Mouse (Mus musculus) liver, adult 2 months (tissue): ENCODE measurements at regions not wholly inside any gene's neighbourhood (a gene's known extent, or its start where the extent isn't known, plus 50 kb on each side); places are given as distances from the start of the nearest gene placed in this dataset.
A peak's percentile ranks its signal among the peaks of the same experiment; 100 is the strongest.

ENCODE experiments used
- DNase-seq: peaks from one replicate; pipeline ENCODE4 v3.0.0-alpha.2; 2011; ENCODE audit warnings: low read depth, low spot score; ENCODE audit errors: extremely low read depth
- H3K27ac ChIP-seq: fragments of 200-500 bp; replicated peaks from 2 replicates; pipeline ENCODE4 v1.5.1; 2012; ENCODE audit warnings: low read depth, mild to moderate bottlenecking, control low read depth, inconsistent platforms, low read length; ENCODE audit not compliant: insufficient read depth
- H3K27me3 ChIP-seq: fragments of 200-500 bp; 2 replicates; pipeline ENCODE4 v1.6.1; 2012; ENCODE audit warnings: mild to moderate bottlenecking, moderate library complexity, low read length, inconsistent platforms; ENCODE audit not compliant: control insufficient read depth, insufficient read depth
- H3K36me3 ChIP-seq: fragments of 200-500 bp; 2 replicates; pipeline ENCODE4 v1.6.1; 2012; ENCODE audit warnings: low read length, inconsistent platforms; ENCODE audit not compliant: control insufficient read depth, insufficient read depth
- H3K4me1 ChIP-seq: fragments of 200-500 bp; 2 replicates; pipeline ENCODE4 v1.6.1; 2011; ENCODE audit warnings: low read length; ENCODE audit not compliant: control insufficient read depth, insufficient read depth
- H3K4me3 ChIP-seq: fragments of 200-500 bp; 2 replicates; pipeline ENCODE4 v1.5.1; 2011; ENCODE audit warnings: low read depth, mild to moderate bottlenecking, control low read depth, low read length, moderate library complexity; ENCODE audit not compliant: insufficient read depth
- H3K79me2 ChIP-seq: fragments of 200-500 bp; 2 replicates; pipeline ENCODE4 v1.6.1; 2012; ENCODE audit warnings: inconsistent platforms, mild to moderate bottlenecking, low read length, moderate library complexity; ENCODE audit not compliant: control insufficient read depth, insufficient read depth
- H3K9ac ChIP-seq: fragments of 200-500 bp; 2 replicates; pipeline ENCODE4 v1.6.1; 2012; ENCODE audit warnings: low read depth, mild to moderate bottlenecking, control low read depth, inconsistent platforms, low read length
- CTCF ChIP-seq: fragments of 200-500 bp; IDR thresholded peaks from 2 replicates; pipeline ENCODE4 v1.5.1; 2011; ENCODE audit warnings: low read depth, low read length, control low read depth
- POLR2A ChIP-seq: fragments of 200-500 bp; IDR thresholded peaks from 2 replicates; pipeline ENCODE4 v1.6.1; 2011; ENCODE audit warnings: low read length, control low read depth; ENCODE audit not compliant: insufficient read depth; ENCODE audit errors: extremely low read depth
- WGBS: fragments of 180-500 bp; shearing (Covaris S2); methylation state at CpG from one replicate; pipeline ENCODE4 v1.1.7; 2018; 5-methylcytosine and 5-hydroxymethylcytosine counted together

DNA sequence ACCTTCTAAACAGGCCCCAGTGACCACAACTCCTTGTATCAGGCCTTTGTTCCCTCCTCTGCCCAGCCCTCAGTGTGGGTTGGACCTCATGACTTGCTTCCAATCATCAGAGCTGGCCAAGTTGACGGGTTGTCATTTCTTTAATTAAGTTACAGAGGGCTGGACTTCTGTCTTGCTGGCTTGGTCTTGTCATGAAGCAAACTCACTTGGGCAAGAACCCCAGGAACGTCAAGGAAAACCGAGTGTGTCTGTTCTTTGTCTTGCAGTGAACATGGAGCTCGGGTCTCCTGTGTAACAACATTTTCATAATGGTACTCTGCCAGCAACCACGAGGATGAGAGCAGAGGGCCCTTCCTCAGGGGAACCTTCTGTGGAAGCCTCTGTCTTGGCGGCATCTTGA, 107.3 kb upstream of the Lrig1 start:
- Histone ChIP-seq H3K27me3 (no peaks in the 10 kb centered on the region), H3K4me1 (no peaks in the 10 kb centered on the region), H3K27ac (no peak overlapping the region), H3K9ac (no peak overlapping the region), H3K4me3 (no peak overlapping the region), H3K36me3 (no peaks in the 10 kb centered on the region), H3K79me2 (no peaks in the 10 kb centered on the region)
- DNase-seq, result no peak
- 87% methylated on average over 6 of the region's 6 CpGs for WGBS
- no peak for TF ChIP-seq POLR2A
- TF ChIP-seq CTCF, result no peak

DNA sequence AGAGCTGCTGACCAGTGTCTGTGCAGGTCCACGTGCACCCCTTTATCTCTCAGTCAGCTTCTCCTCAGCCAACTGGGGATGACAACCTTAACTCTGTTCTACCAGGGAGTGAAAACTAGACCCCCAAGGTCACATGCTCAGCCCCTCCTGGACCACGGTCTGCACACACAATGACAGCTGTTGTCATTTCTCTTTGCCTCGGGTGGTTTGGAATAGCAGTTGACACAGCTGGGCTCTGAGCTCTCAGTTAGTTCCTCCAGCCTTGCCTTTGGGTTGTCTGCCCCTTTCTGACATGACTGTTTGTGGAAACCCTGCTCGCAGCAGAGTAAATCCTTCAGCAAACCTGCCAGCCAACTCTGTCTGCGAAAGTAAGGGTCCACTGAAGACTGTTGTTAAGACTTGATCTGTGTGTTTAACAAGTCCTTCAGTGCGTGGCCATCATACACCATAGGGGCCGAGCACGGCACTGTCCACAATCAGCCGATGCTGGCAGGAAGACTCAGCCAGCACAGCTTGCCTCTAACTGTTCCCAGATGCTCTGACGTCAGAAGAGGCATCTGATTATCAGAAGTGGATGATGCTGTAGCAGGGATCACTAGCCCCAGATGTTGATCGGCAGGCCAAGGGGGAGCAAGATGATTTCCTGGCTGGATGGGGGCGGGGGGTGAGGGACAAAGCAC, 106.7 kb upstream of the Lrig1 start:
- TF ChIP-seq POLR2A (no peak), CTCF (no peak)
- Histone ChIP-seq H3K4me1 (no peaks in the 10 kb centered on the region), H3K79me2 (no peaks in the 10 kb centered on the region), H3K9ac (no peak overlapping the region), H3K27ac (no peak overlapping the region), H3K27me3 (no peaks in the 10 kb centered on the region), H3K36me3 (no peaks in the 10 kb centered on the region), H3K4me3 (no peak overlapping the region)
- 85% methylated on average over 12 of the region's 12 CpGs for WGBS
- no peak for DNase-seq

DNA sequence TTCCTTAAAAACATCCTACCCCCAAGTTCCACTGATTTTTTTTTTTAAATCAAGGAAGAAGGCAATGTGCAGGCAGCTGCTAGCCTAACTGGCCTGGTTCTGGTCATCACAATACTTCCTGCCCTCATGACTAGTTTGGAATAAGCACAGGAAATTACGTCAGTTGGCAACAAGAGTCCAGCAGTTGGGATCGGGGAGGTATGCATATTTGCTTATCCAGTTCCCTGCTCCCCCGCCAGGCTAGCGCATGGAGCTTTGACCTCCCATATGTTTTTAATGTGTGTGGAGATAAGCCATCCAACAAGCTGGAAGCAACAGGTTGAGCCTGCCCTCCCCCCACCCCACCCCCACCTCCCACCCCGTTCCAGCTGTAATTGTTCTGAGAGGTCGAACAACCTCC, 105.7 kb upstream of the Lrig1 start:
- no peak overlapping the region for H3K4me3 ChIP-seq
- no peaks in the 10 kb centered on the region for H3K79me2 ChIP-seq
- H3K36me3 ChIP-seq, result no peaks in the 10 kb centered on the region
- H3K9ac ChIP-seq, result no peak overlapping the region
- H3K27ac ChIP-seq, result no peak overlapping the region
- H3K27me3 ChIP-seq, result no peaks in the 10 kb centered on the region
- peak; percentile 13 for DNase-seq
- H3K4me1 ChIP-seq, result no peaks in the 10 kb centered on the region
- 48% methylated on average over 6 of the region's 6 CpGs for WGBS
- TF ChIP-seq POLR2A (no peak), CTCF (no peak)

GRCm38 (mm10) chr6:94804284-94804815, 104.4 kb upstream of the Lrig1 start:
- Histone ChIP-seq H3K79me2 (no peaks in the 10 kb centered on the region), H3K27ac (no peak overlapping the region), H3K4me1 (no peaks in the 10 kb centered on the region), H3K4me3 (no peak overlapping the region), H3K27me3 (no peaks in the 10 kb centered on the region), H3K36me3 (no peaks in the 10 kb centered on the region), H3K9ac (no peak overlapping the region)
- TF ChIP-seq CTCF, result no peak
- TF ChIP-seq POLR2A, result no peak
- 33% methylated on average over 10 of the region's 10 CpGs for WGBS
- DNase-seq, result peak; percentile 73

- Histone ChIP-seq H3K4me3 (no peak overlapping the region), H3K36me3 (no peaks in the 10 kb centered on the region), H3K79me2 (no peaks in the 10 kb centered on the region), H3K4me1 (no peaks in the 10 kb centered on the region), H3K9ac (no peak overlapping the region), H3K27me3 (no peaks in the 10 kb centered on the region), H3K27ac (no peak overlapping the region)
- WGBS, result 82% methylated on average over 12 of the region's 12 CpGs
- no peak for DNase-seq
- no peak for TF ChIP-seq POLR2A
- no peak for TF ChIP-seq CTCF
Measured at GRCm38 (mm10) chr6:94801039-94801438, 101.1 kb upstream of the Lrig1 start.

DNA sequence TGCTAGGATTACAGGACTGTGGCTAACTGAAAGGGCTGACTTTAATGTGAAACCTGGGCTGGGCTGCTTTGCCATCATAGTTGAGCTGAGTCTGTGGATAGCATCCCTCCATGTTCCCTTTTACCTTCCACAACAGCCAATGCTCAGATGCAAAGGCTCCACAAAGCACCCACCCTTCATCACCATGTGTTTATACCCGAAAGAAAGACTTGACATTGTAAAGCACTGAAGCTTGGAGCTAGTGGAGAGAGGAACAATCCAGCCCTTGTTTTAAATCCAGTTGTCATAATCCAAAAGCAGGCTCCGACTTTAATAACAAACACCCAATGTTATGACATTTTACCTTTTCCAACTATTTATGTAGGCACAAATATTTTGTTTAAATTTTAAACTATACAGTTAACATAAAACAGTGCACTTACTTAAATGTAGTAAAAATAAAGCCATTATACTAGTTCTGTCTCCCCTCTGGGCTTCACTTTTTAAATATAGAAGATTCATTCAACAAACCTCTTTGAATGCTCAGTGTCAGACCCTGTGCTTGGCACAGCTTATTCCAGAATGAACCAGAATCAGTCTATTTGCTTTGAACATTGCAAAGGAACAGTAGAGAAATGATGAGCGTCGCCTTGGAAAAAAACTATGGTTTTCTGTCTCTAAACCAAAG, 98.7 kb upstream of the Lrig1 start:
- no peaks in the 10 kb centered on the region for H3K4me1 ChIP-seq

More for the DNA sequence above, 98.7 kb upstream of the Lrig1 start:
- WGBS, result 93% methylated on average over 4 of the region's 4 CpGs
- H3K36me3 ChIP-seq, result no peaks in the 10 kb centered on the region
- H3K9ac ChIP-seq, result no peak overlapping the region
- no peak overlapping the region for H3K27ac ChIP-seq
- no peaks in the 10 kb centered on the region for H3K27me3 ChIP-seq
- DNase-seq, result no peak
- H3K4me3 ChIP-seq, result no peak overlapping the region
- H3K79me2 ChIP-seq, result no peaks in the 10 kb centered on the region
- TF ChIP-seq POLR2A (no peak), CTCF (no peak)
